Mouse (Mus musculus): ENCODE measurements around the gene Coro1b. TPM values are rescaled to one million over a fixed set of nuclear protein-coding genes. Genes with fewer than 3 reads are reported as not detected.

Coro1b gene
- polyA plus RNA-seq, 1 experiment from 2014 or later: 74.8 TPM

Other genes with a start within 250 kb of the Coro1b start
- gene Tcirg1, start 241.5 kb upstream of the Coro1b start, polyA plus RNA-seq (2015; fragmentation: Nextera tagmentation; extraction: Ambion mirVana): 28.7 and 33.8 TPM in 2 replicates
- gene Ndufs8, start 235.8 kb upstream of the Coro1b start, polyA plus RNA-seq (2015; fragmentation: Nextera tagmentation; extraction: Ambion mirVana): 150 and 159 TPM in 2 replicates
- gene Aldh3b1, start 218.8 kb upstream of the Coro1b start, polyA plus RNA-seq (2015; fragmentation: Nextera tagmentation; extraction: Ambion mirVana): 8.7 and 10.0 TPM in 2 replicates
- gene Unc93b1, start 213.4 kb upstream of the Coro1b start, polyA plus RNA-seq (2015; fragmentation: Nextera tagmentation; extraction: Ambion mirVana): 33.9 and 35.8 TPM in 2 replicates
- 0.07 and 0.12 TPM in 2 replicates for gene Aldh3b3, start 190.0 kb upstream of the Coro1b start, polyA plus RNA-seq (2015; fragmentation: Nextera tagmentation; extraction: Ambion mirVana)
- 0.24 and 0.30 TPM in 2 replicates for gene Aldh3b2, start 176.3 kb upstream of the Coro1b start, polyA plus RNA-seq (2015; fragmentation: Nextera tagmentation; extraction: Ambion mirVana)
- 10.5 and 12.4 TPM in 2 replicates for gene Acy3, start 162.0 kb upstream of the Coro1b start, polyA plus RNA-seq (2015; fragmentation: Nextera tagmentation; extraction: Ambion mirVana)
- gene Tbx10, start 155.9 kb upstream of the Coro1b start, polyA plus RNA-seq (2015; fragmentation: Nextera tagmentation; extraction: Ambion mirVana): 0.09 TPM in 1 of 2 replicates, not detected in the other
- 12.2 and 12.6 TPM in 2 replicates for gene Nudt8, start 148.0 kb upstream of the Coro1b start, polyA plus RNA-seq (2015; fragmentation: Nextera tagmentation; extraction: Ambion mirVana)
- 0.41 and 0.48 TPM in 2 replicates for gene Gm49405, start 148.0 kb upstream of the Coro1b start, polyA plus RNA-seq (2015; fragmentation: Nextera tagmentation; extraction: Ambion mirVana)
- 0.42 and 0.75 TPM in 2 replicates for gene Doc2g, start 145.3 kb upstream of the Coro1b start, polyA plus RNA-seq (2015; fragmentation: Nextera tagmentation; extraction: Ambion mirVana)
- gene Ndufv1, start 135.8 kb upstream of the Coro1b start, polyA plus RNA-seq (2015; fragmentation: Nextera tagmentation; extraction: Ambion mirVana): 144 and 145 TPM in 2 replicates
- 796 and 823 TPM in 2 replicates for gene Gstp1, start 110.6 kb upstream of the Coro1b start, polyA plus RNA-seq (2015; fragmentation: Nextera tagmentation; extraction: Ambion mirVana)
- 6.1 and 17.4 TPM in 2 replicates for gene Gstp2, start 102.6 kb upstream of the Coro1b start, polyA plus RNA-seq (2015; fragmentation: Nextera tagmentation; extraction: Ambion mirVana)
- gene Gstp3, start 89.0 kb upstream of the Coro1b start, polyA plus RNA-seq (2015; fragmentation: Nextera tagmentation; extraction: Ambion mirVana): 95.4 and 105 TPM in 2 replicates
- gene Cabp2, start 67.0 kb upstream of the Coro1b start, polyA plus RNA-seq (2015; fragmentation: Nextera tagmentation; extraction: Ambion mirVana): 0.25 and 0.32 TPM in 2 replicates
- 112 and 117 TPM in 2 replicates for gene Cdk2ap2, start 51.4 kb upstream of the Coro1b start, polyA plus RNA-seq (2015; fragmentation: Nextera tagmentation; extraction: Ambion mirVana)
- 6.6 and 7.3 TPM in 2 replicates for gene Pitpnm1, start 48.6 kb upstream of the Coro1b start, polyA plus RNA-seq (2015; fragmentation: Nextera tagmentation; extraction: Ambion mirVana)
- 32.4 and 32.6 TPM in 2 replicates for gene Aip, start 22.8 kb upstream of the Coro1b start, polyA plus RNA-seq (2015; fragmentation: Nextera tagmentation; extraction: Ambion mirVana)
- gene Gpr152, start 8.8 kb upstream of the Coro1b start, polyA plus RNA-seq (2015; fragmentation: Nextera tagmentation; extraction: Ambion mirVana): 0.02 TPM in 1 of 2 replicates, not detected in the other
- gene Cabp4, start 4.6 kb upstream of the Coro1b start, polyA plus RNA-seq (2015; fragmentation: Nextera tagmentation; extraction: Ambion mirVana): 0.18 and 0.20 TPM in 2 replicates
- gene Ptprcap, start 5.0 kb downstream of the Coro1b start, polyA plus RNA-seq (2015; fragmentation: Nextera tagmentation; extraction: Ambion mirVana): 17.6 and 17.9 TPM in 2 replicates
- 29.4 and 31.9 TPM in 2 replicates for gene Rps6kb2, start 14.7 kb downstream of the Coro1b start, polyA plus RNA-seq (2015; fragmentation: Nextera tagmentation; extraction: Ambion mirVana)
- 0.49 and 0.67 TPM in 2 replicates for gene Carns1, start 26.9 kb downstream of the Coro1b start, polyA plus RNA-seq (2015; fragmentation: Nextera tagmentation; extraction: Ambion mirVana)
- 5.5 and 8.1 TPM in 2 replicates for gene Tbc1d10c, start 42.7 kb downstream of the Coro1b start, polyA plus RNA-seq (2015; fragmentation: Nextera tagmentation; extraction: Ambion mirVana)
- 380 and 393 TPM in 2 replicates for gene Ppp1ca, start 43.4 kb downstream of the Coro1b start, polyA plus RNA-seq (2015; fragmentation: Nextera tagmentation; extraction: Ambion mirVana)
- 14.1 and 14.2 TPM in 2 replicates for gene Rad9a, start 53.0 kb downstream of the Coro1b start, polyA plus RNA-seq (2015; fragmentation: Nextera tagmentation; extraction: Ambion mirVana)
- 0.39 and 0.61 TPM in 2 replicates for gene Clcf1, start 65.6 kb downstream of the Coro1b start, polyA plus RNA-seq (2015; fragmentation: Nextera tagmentation; extraction: Ambion mirVana)
- not detected in 2 replicates for gene AC109138.7, start 65.7 kb downstream of the Coro1b start, polyA plus RNA-seq (2015; fragmentation: Nextera tagmentation; extraction: Ambion mirVana)
- 12.2 and 14.8 TPM in 2 replicates for gene Pold4, start 83.3 kb downstream of the Coro1b start, polyA plus RNA-seq (2015; fragmentation: Nextera tagmentation; extraction: Ambion mirVana)
- gene Ssh3, start 120.6 kb downstream of the Coro1b start, polyA plus RNA-seq (2015; fragmentation: Nextera tagmentation; extraction: Ambion mirVana): 2.1 TPM in 2 replicates
- 1.1 and 1.2 TPM in 2 replicates for gene Ankrd13d, start 134.5 kb downstream of the Coro1b start, polyA plus RNA-seq (2015; fragmentation: Nextera tagmentation; extraction: Ambion mirVana)
- gene Grk2, start 157.6 kb downstream of the Coro1b start, polyA plus RNA-seq (2015; fragmentation: Nextera tagmentation; extraction: Ambion mirVana): 7.8 and 9.5 TPM in 2 replicates
- gene Kdm2a, start 249.7 kb downstream of the Coro1b start, polyA plus RNA-seq (2015; fragmentation: Nextera tagmentation; extraction: Ambion mirVana): 11.0 and 13.7 TPM in 2 replicates